Mouse (Mus musculus) heart, embryonic 11.5 days (tissue): ENCODE data around the gene Atp6v1b1. TPM values are rescaled to one million over a fixed set of nuclear protein-coding genes. Genes with fewer than 3 reads are reported as not detected.
A peak's percentile ranks its signal among the peaks of the same experiment; 100 is the strongest.

Source experiments
- ATAC-seq: fragments of 200-750 bp; cut with Nextera tagmentation; replicated peaks from 2 replicates; pipeline ENCODE4 v1.8.0; 2017; ENCODE audit warnings: moderate library complexity; ENCODE audit not compliant: insufficient number of reproducible peaks, low FRiP score, low TSS enrichment
- H3K27ac ChIP-seq: fragments of 300-500 bp; sonication (generic); 2 replicates; pipeline ENCODE4 v1.5.1; 2014; ENCODE audit warnings: mild to moderate bottlenecking, low read depth, low read length
- H3K27me3 ChIP-seq: fragments of 300-500 bp; sonication (generic); 2 replicates; pipeline ENCODE4 v1.6.1; 2014; ENCODE audit warnings: mild to moderate bottlenecking, low read length, mixed read lengths; ENCODE audit not compliant: control insufficient read depth, insufficient read depth
- H3K36me3 ChIP-seq: fragments of 300-500 bp; sonication (generic); 2 replicates; pipeline ENCODE4 v1.6.1; 2014; ENCODE audit warnings: mild to moderate bottlenecking, low read length, moderate library complexity, mixed read lengths; ENCODE audit not compliant: control insufficient read depth, insufficient read depth
- H3K4me1 ChIP-seq: fragments of 300-500 bp; sonication (generic); 2 replicates; pipeline ENCODE4 v1.6.1; 2014; ENCODE audit warnings: low read length; ENCODE audit not compliant: control insufficient read depth, insufficient read depth
- H3K4me2 ChIP-seq: fragments of 300-500 bp; sonication (generic); 2 replicates; pipeline ENCODE4 v1.6.1; 2014; ENCODE audit warnings: mild to moderate bottlenecking, moderate library complexity
- H3K4me3 ChIP-seq: fragments of 300-500 bp; sonication (generic); 2 replicates; pipeline ENCODE4 v1.5.1; 2014; ENCODE audit warnings: low read depth, low read length
- H3K9ac ChIP-seq: fragments of 300-500 bp; sonication (generic); 2 replicates; pipeline ENCODE4 v1.6.1; 2014; ENCODE audit warnings: mild to moderate bottlenecking, low read depth, low read length, moderate library complexity
- H3K9me3 ChIP-seq: fragments of 300-500 bp; sonication (generic); replicated peaks from 2 replicates; pipeline ENCODE4 v1.6.1; 2016; ENCODE audit warnings: low read length; ENCODE audit not compliant: control insufficient read depth
- WGBS: fragments of 180-500 bp; shearing (Covaris S2); extraction: QIAGEN DNeasy Blood & Tissue Kit; methylation state at CpG from one replicate; pipeline ENCODE4 v1.1.7; 2014; ENCODE audit not compliant: insufficient replicate concordance; 5-methylcytosine and 5-hydroxymethylcytosine counted together
- polyA plus RNA-seq: library from polyadenylated mRNA; unstranded; fragments of >200 nt; fragmentation: Nextera tagmentation; extraction: Ambion mirVana; gene quantifications from 2 replicates; pipeline ENCODE4 v1.2.1, GENCODE M21; 2014

Atp6v1b1 gene
- polyA plus RNA-seq, 1 experiment from 2014 or later, result not detected

- Histone ChIP-seq H3K4me1 (peaks cover 3% of the 10 kb centered on the region; the same call in 1 of the 2 replicates), H3K36me3 (no peaks in the 10 kb centered on the region), H3K4me3 (peak within 1 kb of the TSS; percentile 78), H3K9me3 (no peaks in the 10 kb centered on the region), H3K4me2 (peak within 1 kb of the TSS; percentile 93), H3K27ac (peak within 1 kb of the TSS; percentile 97), H3K9ac (peak within 1 kb of the TSS; percentile 86), H3K27me3 (no peaks in the 10 kb centered on the region)
- under 1% methylated on average over 43 of the region's 43 CpGs for WGBS
- peak; percentile 92 for ATAC-seq
These were observed 52.0 kb downstream of the Atp6v1b1 start, which contains the start of gene Nagk for GRCm38 (mm10) chr6:83794760-83795296. Nagk (plus strand) TSS chr6:83794982.

GRCm38 (mm10) chr6:83795492-83795900 is 52.7 kb downstream of the Atp6v1b1 start:
- 5% methylated on average over 13 of the region's 13 CpGs for WGBS
- Histone ChIP-seq H3K9me3 (no peaks in the 10 kb centered on the region), H3K4me2 (peak overlapping the region; percentile 93), H3K4me1 (peaks cover 3% of the 10 kb centered on the region; the same call in 1 of the 2 replicates), H3K27ac (peak overlapping the region; percentile 97), H3K9ac (peak overlapping the region; percentile 86), H3K27me3 (no peaks in the 10 kb centered on the region), H3K36me3 (no peaks in the 10 kb centered on the region), H3K4me3 (peak overlapping the region; percentile 78)
- ATAC-seq, result 0 out of 2 replicates have a peak, but pooled peaks have one; percentile 2

- peaks cover 3% of the 10 kb centered on the region; the same call in 1 of the 2 replicates for H3K4me1 ChIP-seq
- 57% methylated on average over 3 of the region's 3 CpGs for WGBS
- H3K4me2 ChIP-seq, result no peak overlapping the region
- H3K27me3 ChIP-seq, result no peaks in the 10 kb centered on the region
- H3K36me3 ChIP-seq, result 0 out of 2 replicates have a peak, but pooled peaks cover under 1% of the 10 kb centered on the region
- H3K9me3 ChIP-seq, result no peaks in the 10 kb centered on the region
- no peak for ATAC-seq
- no peak overlapping the region for H3K27ac ChIP-seq
- H3K9ac ChIP-seq, result no peak overlapping the region
- H3K4me3 ChIP-seq, result no peak overlapping the region
These were observed 53.9 kb downstream of the Atp6v1b1 start for GRCm38 (mm10) chr6:83796686-83797085.

- no peaks in the 10 kb centered on the region for H3K27me3 ChIP-seq
- H3K4me3 ChIP-seq, result no peak overlapping the region
- 0 out of 2 replicates have a peak, but pooled peaks cover 5% of the 10 kb centered on the region for H3K36me3 ChIP-seq
- H3K9me3 ChIP-seq, result no peaks in the 10 kb centered on the region
- no peak overlapping the region for H3K27ac ChIP-seq
- H3K9ac ChIP-seq, result no peak overlapping the region
- no peak for ATAC-seq
- no peaks in the 10 kb centered on the region for H3K4me1 ChIP-seq
- no peak overlapping the region for H3K4me2 ChIP-seq
- 86% methylated on average over 5 of the region's 5 CpGs for WGBS
These were observed 59.2 kb downstream of the Atp6v1b1 start for GRCm38 (mm10) chr6:83802033-83802432.

- Histone ChIP-seq H3K36me3 (peaks cover 5% of the 10 kb centered on the region; the same call in 1 of the 2 replicates), H3K9me3 (no peaks in the 10 kb centered on the region), H3K9ac (no peak overlapping the region), H3K27ac (no peak overlapping the region), H3K27me3 (no peaks in the 10 kb centered on the region), H3K4me2 (no peak overlapping the region), H3K4me3 (no peak overlapping the region), H3K4me1 (no peaks in the 10 kb centered on the region)
- no peak for ATAC-seq
- WGBS, result 88% methylated on average over 3 of the region's 3 CpGs
These were observed 60.1 kb downstream of the Atp6v1b1 start for GRCm38 (mm10) chr6:83802846-83803245.

Other genes with a start within 250 kb of the Atp6v1b1 start
- gene Dguok, start 236.0 kb upstream of the Atp6v1b1 start, polyA plus RNA-seq, result 47.9 and 54.3 TPM in 2 replicates
- 10.7 and 10.9 TPM in 2 replicates for gene Actg2, start 206.7 kb upstream of the Atp6v1b1 start, polyA plus RNA-seq
- 24.9 and 30.0 TPM in 2 replicates for gene Stambp, start 170.3 kb upstream of the Atp6v1b1 start, polyA plus RNA-seq
- 0.19 TPM in 1 of 2 replicates, not detected in the other for gene Clec4f, start 86.8 kb upstream of the Atp6v1b1 start, polyA plus RNA-seq
- gene Cd207, start 65.1 kb upstream of the Atp6v1b1 start, polyA plus RNA-seq, result not detected in 2 replicates
- not detected in 2 replicates for gene Vax2, start 31.7 kb upstream of the Atp6v1b1 start, polyA plus RNA-seq
- not detected in 2 replicates for gene Ankrd53, start 19.7 kb downstream of the Atp6v1b1 start, polyA plus RNA-seq
- gene Tex261, start 32.8 kb downstream of the Atp6v1b1 start, polyA plus RNA-seq, result 56.0 and 69.0 TPM in 2 replicates
- gene Nagk, start 52.0 kb downstream of the Atp6v1b1 start, polyA plus RNA-seq, result 46.3 and 50.3 TPM in 2 replicates
- gene Paip2b, start 88.8 kb downstream of the Atp6v1b1 start, polyA plus RNA-seq, result 16.2 and 16.9 TPM in 2 replicates
- gene Zfp638, start 124.1 kb downstream of the Atp6v1b1 start, polyA plus RNA-seq, result 54.0 and 59.5 TPM in 2 replicates